Mouse (Mus musculus): ENCODE data around the gene Ccdc36. TPM values are rescaled to one million over a fixed set of nuclear protein-coding genes. Genes with fewer than 3 reads are reported as not detected.

Gene Ccdc36
- polyA plus RNA-seq, 1 experiment from 2014 or later, result 2.9 TPM

GRCm38 (mm10) chr9:108460319-108461178 lies 32.3 kb upstream of the Ccdc36 start, which contains the start of gene Ccdc71:
TSS of gene Ccdc71 (plus strand) at chr9:108460527.
- H3K9me3 ChIP-seq (ENCODE audit: control insufficient read depth, low read length), result no peaks in the 10 kb centered on the region
- H3K36me3 ChIP-seq (ENCODE audit: control insufficient read depth, insufficient read depth, low read length), result peaks cover 28% of the 10 kb centered on the region
- peak; percentile 88 for ATAC-seq (ENCODE audit: low FRiP score, low TSS enrichment)
- H3K27me3 ChIP-seq (ENCODE audit: control insufficient read depth, insufficient read depth, low read length), result no peaks in the 10 kb centered on the region
- WGBS, result under 1% methylated on average over 46 of the region's 52 CpGs
- peaks cover 14% of the 10 kb centered on the region for H3K4me1 ChIP-seq (ENCODE audit: control insufficient read depth, insufficient read depth, low read length)
- H3K4me3 ChIP-seq (ENCODE audit: low read length), result peak within 1 kb of the TSS; percentile 87
- peak within 1 kb of the TSS; percentile 86 for H3K4me2 ChIP-seq (replicated peaks; ENCODE audit: low read depth, low read length)
- peak within 1 kb of the TSS; percentile 88 for H3K9ac ChIP-seq (ENCODE audit: low read depth, low read length)
- H3K27ac ChIP-seq (ENCODE audit: low read depth, low read length), result peak within 1 kb of the TSS; percentile 93

- WGBS, result 91% methylated on average over 1 of the region's 1 CpGs
- no peaks in the 10 kb centered on the region for H3K27me3 ChIP-seq (ENCODE audit: control insufficient read depth, insufficient read depth, low read length)
- no peak overlapping the region for H3K9ac ChIP-seq (ENCODE audit: low read depth, low read length)
- peak overlapping the region; percentile 87 for H3K4me3 ChIP-seq (ENCODE audit: low read length)
- no peaks in the 10 kb centered on the region for H3K9me3 ChIP-seq (ENCODE audit: control insufficient read depth, low read length)
- ATAC-seq (ENCODE audit: low FRiP score, low TSS enrichment), result no peak
- H3K27ac ChIP-seq (ENCODE audit: low read depth, low read length), result peak overlapping the region; percentile 93
- peaks cover 21% of the 10 kb centered on the region for H3K36me3 ChIP-seq (ENCODE audit: control insufficient read depth, insufficient read depth, low read length)
- peak overlapping the region; percentile 86 for H3K4me2 ChIP-seq (replicated peaks; ENCODE audit: low read depth, low read length)
- H3K4me1 ChIP-seq (ENCODE audit: control insufficient read depth, insufficient read depth, low read length), result peaks cover 14% of the 10 kb centered on the region
These were observed 31.6 kb upstream of the Ccdc36 start for GRCm38 (mm10) chr9:108459939-108460318.

- no peak overlapping the region for H3K4me3 ChIP-seq (ENCODE audit: low read length)
- H3K36me3 ChIP-seq (ENCODE audit: control insufficient read depth, insufficient read depth, low read length), result no peaks in the 10 kb centered on the region
- WGBS, result 88% methylated on average over 10 of the region's 10 CpGs
- H3K4me1 ChIP-seq (ENCODE audit: control insufficient read depth, insufficient read depth, low read length), result peaks cover 6% of the 10 kb centered on the region
- no peaks in the 10 kb centered on the region for H3K27me3 ChIP-seq (ENCODE audit: control insufficient read depth, insufficient read depth, low read length)
- H3K9ac ChIP-seq (ENCODE audit: low read depth, low read length), result no peak overlapping the region
- no peaks in the 10 kb centered on the region for H3K9me3 ChIP-seq (ENCODE audit: control insufficient read depth, low read length)
- no peak overlapping the region for H3K4me2 ChIP-seq (replicated peaks; ENCODE audit: low read depth, low read length)
- no peak overlapping the region for H3K27ac ChIP-seq (ENCODE audit: low read depth, low read length)
- ATAC-seq (ENCODE audit: low FRiP score, low TSS enrichment), result no peak
These were observed 28.7 kb upstream of the Ccdc36 start for GRCm38 (mm10) chr9:108456953-108457352.

GRCm38 (mm10) chr9:108455747-108456571 lies 27.7 kb upstream of the Ccdc36 start:
- H3K9ac ChIP-seq (ENCODE audit: low read depth, low read length), result no peak overlapping the region
- H3K36me3 ChIP-seq (ENCODE audit: control insufficient read depth, insufficient read depth, low read length), result no peaks in the 10 kb centered on the region
- H3K4me1 ChIP-seq (ENCODE audit: control insufficient read depth, insufficient read depth, low read length), result peaks cover 5% of the 10 kb centered on the region; the same call in 1 of the 2 replicates
- H3K27me3 ChIP-seq (ENCODE audit: control insufficient read depth, insufficient read depth, low read length), result no peaks in the 10 kb centered on the region
- no peak overlapping the region for H3K4me2 ChIP-seq (replicated peaks; ENCODE audit: low read depth, low read length)
- no peak overlapping the region for H3K4me3 ChIP-seq (ENCODE audit: low read length)
- no peak overlapping the region for H3K27ac ChIP-seq (ENCODE audit: low read depth, low read length)
- ATAC-seq (ENCODE audit: low FRiP score, low TSS enrichment), result no peak
- H3K9me3 ChIP-seq (ENCODE audit: control insufficient read depth, low read length), result no peaks in the 10 kb centered on the region
- 71% methylated on average over 12 of the region's 12 CpGs for WGBS

- ATAC-seq (ENCODE audit: low FRiP score, low TSS enrichment), result no peak
- Histone ChIP-seq H3K36me3 (ENCODE audit: control insufficient read depth, insufficient read depth, low read length) (no peaks in the 10 kb centered on the region), H3K27me3 (ENCODE audit: control insufficient read depth, insufficient read depth, low read length) (no peaks in the 10 kb centered on the region), H3K4me2 (replicated peaks; ENCODE audit: low read depth, low read length) (no peak overlapping the region), H3K27ac (ENCODE audit: low read depth, low read length) (no peak overlapping the region), H3K4me3 (ENCODE audit: low read length) (no peak overlapping the region), H3K9me3 (ENCODE audit: control insufficient read depth, low read length) (no peaks in the 10 kb centered on the region), H3K4me1 (ENCODE audit: control insufficient read depth, insufficient read depth, low read length) (peaks cover 19% of the 10 kb centered on the region; the same call in 1 of the 2 replicates), H3K9ac (ENCODE audit: low read depth, low read length) (peak overlapping the region; percentile 4; the same call in 1 of the 2 replicates)
- WGBS, result 86% methylated on average over 6 of the region's 6 CpGs
These were observed 26.1 kb upstream of the Ccdc36 start for GRCm38 (mm10) chr9:108454429-108454828.

- no peak for ATAC-seq (ENCODE audit: low FRiP score, low TSS enrichment)
- no peak overlapping the region for H3K4me3 ChIP-seq (ENCODE audit: low read length)
- H3K9ac ChIP-seq (ENCODE audit: low read depth, low read length), result peak overlapping the region; percentile 70; the same call in 1 of the 2 replicates
- no peak overlapping the region for H3K4me2 ChIP-seq (replicated peaks; ENCODE audit: low read depth, low read length)
- no peak overlapping the region; the same call in 1 of the 2 replicates for H3K27ac ChIP-seq (ENCODE audit: low read depth, low read length)
- WGBS, result 80% methylated on average over 4 of the region's 4 CpGs
- H3K36me3 ChIP-seq (ENCODE audit: control insufficient read depth, insufficient read depth, low read length), result no peaks in the 10 kb centered on the region; the same call in 1 of the 2 replicates
- peaks cover 20% of the 10 kb centered on the region; the same call in 1 of the 2 replicates for H3K4me1 ChIP-seq (ENCODE audit: control insufficient read depth, insufficient read depth, low read length)
- no peaks in the 10 kb centered on the region for H3K27me3 ChIP-seq (ENCODE audit: control insufficient read depth, insufficient read depth, low read length)
- H3K9me3 ChIP-seq (ENCODE audit: control insufficient read depth, low read length), result no peaks in the 10 kb centered on the region
These were observed 25.2 kb upstream of the Ccdc36 start for GRCm38 (mm10) chr9:108453458-108453857.

- Histone ChIP-seq H3K4me3 (ENCODE audit: low read length) (peak overlapping the region; percentile 62), H3K27ac (ENCODE audit: low read depth, low read length) (peak overlapping the region; percentile 47), H3K9ac (ENCODE audit: low read depth, low read length) (peak overlapping the region; percentile 70), H3K4me1 (ENCODE audit: control insufficient read depth, insufficient read depth, low read length) (peaks cover 20% of the 10 kb centered on the region; the same call in 1 of the 2 replicates), H3K36me3 (ENCODE audit: control insufficient read depth, insufficient read depth, low read length) (peaks cover 4% of the 10 kb centered on the region), H3K9me3 (ENCODE audit: control insufficient read depth, low read length) (no peaks in the 10 kb centered on the region), H3K27me3 (ENCODE audit: control insufficient read depth, insufficient read depth, low read length) (no peaks in the 10 kb centered on the region), H3K4me2 (replicated peaks; ENCODE audit: low read depth, low read length) (peak overlapping the region; percentile 87)
- 53% methylated on average over 6 of the region's 6 CpGs for WGBS
- ATAC-seq (ENCODE audit: low FRiP score, low TSS enrichment), result peak; percentile 17; the same call in 1 of the 2 replicates
These were observed 24.6 kb upstream of the Ccdc36 start for GRCm38 (mm10) chr9:108452911-108453310.

- ATAC-seq (ENCODE audit: low FRiP score, low TSS enrichment), result peak; percentile 90
- Histone ChIP-seq H3K9ac (ENCODE audit: low read depth, low read length) (peak overlapping the region; percentile 70), H3K4me2 (replicated peaks; ENCODE audit: low read depth, low read length) (peak overlapping the region; percentile 87), H3K4me1 (ENCODE audit: control insufficient read depth, insufficient read depth, low read length) (peaks cover 20% of the 10 kb centered on the region; the same call in 1 of the 2 replicates), H3K27ac (ENCODE audit: low read depth, low read length) (peak overlapping the region; percentile 47), H3K27me3 (ENCODE audit: control insufficient read depth, insufficient read depth, low read length) (no peaks in the 10 kb centered on the region), H3K9me3 (ENCODE audit: control insufficient read depth, low read length) (no peaks in the 10 kb centered on the region), H3K36me3 (ENCODE audit: control insufficient read depth, insufficient read depth, low read length) (peaks cover 6% of the 10 kb centered on the region), H3K4me3 (ENCODE audit: low read length) (peak overlapping the region; percentile 62)
- under 1% methylated on average over 39 of the region's 40 CpGs for WGBS
These were observed 24.1 kb upstream of the Ccdc36 start for GRCm38 (mm10) chr9:108452291-108452906.

Data from kidney, embryonic 14.5 days (tissue).